Mouse (Mus musculus) forebrain, embryonic 13.5 days (tissue): ENCODE measurements around the gene Dnase2a. TPM values are rescaled to one million over a fixed set of nuclear protein-coding genes. Genes with fewer than 3 reads are reported as not detected.

Source experiments
- ATAC-seq: fragments of 200-750 bp; cut with Nextera tagmentation; 2 replicates; pipeline ENCODE4 v1.8.0; 2017
- H3K27ac ChIP-seq: fragments of 300-500 bp; sonication (generic); 2 replicates; pipeline ENCODE4 v1.5.1; 2015; ENCODE audit warnings: inconsistent platforms, mild to moderate bottlenecking, moderate library complexity
- H3K27me3 ChIP-seq: fragments of 300-500 bp; sonication (generic); 2 replicates; pipeline ENCODE4 v1.6.1; 2015; ENCODE audit warnings: mild to moderate bottlenecking, inconsistent platforms
- H3K36me3 ChIP-seq: fragments of 300-500 bp; sonication (generic); 2 replicates; pipeline ENCODE4 v1.6.1; 2015; ENCODE audit warnings: mild to moderate bottlenecking, inconsistent platforms; ENCODE audit not compliant: poor library complexity, severe bottlenecking
- H3K4me1 ChIP-seq: fragments of 300-500 bp; sonication (generic); 2 replicates; pipeline ENCODE4 v1.6.1; 2015; ENCODE audit warnings: inconsistent platforms
- H3K4me2 ChIP-seq: fragments of 300-500 bp; sonication (generic); 2 replicates; pipeline ENCODE4 v1.6.1; 2015; ENCODE audit warnings: inconsistent platforms, mild to moderate bottlenecking, moderate library complexity
- H3K4me3 ChIP-seq: fragments of 300-500 bp; sonication (generic); 2 replicates; pipeline ENCODE4 v1.5.1; 2015; ENCODE audit warnings: mild to moderate bottlenecking, inconsistent platforms
- H3K9ac ChIP-seq: fragments of 300-500 bp; sonication (generic); 2 replicates; pipeline ENCODE4 v1.6.1; 2015; ENCODE audit warnings: mild to moderate bottlenecking, inconsistent platforms
- H3K9me3 ChIP-seq: fragments of 300-500 bp; sonication (generic); replicated peaks from 2 replicates; pipeline ENCODE4 v1.6.1; 2016; ENCODE audit warnings: inconsistent platforms
- WGBS: fragments of 180-500 bp; shearing (Covaris S2); methylation state at CpG from one replicate; pipeline ENCODE4 v1.1.7; 2015; 5-methylcytosine and 5-hydroxymethylcytosine counted together
- polyA plus RNA-seq: library from polyadenylated mRNA; unstranded; fragments of >200 nt; fragmentation: Nextera tagmentation; extraction: Ambion mirVana; gene quantifications from 2 replicates; pipeline ENCODE4 v1.2.1, GENCODE M21; 2015

The Dnase2a gene
- 6.9 and 9.4 TPM in 2 replicates for polyA plus RNA-seq

DNA sequence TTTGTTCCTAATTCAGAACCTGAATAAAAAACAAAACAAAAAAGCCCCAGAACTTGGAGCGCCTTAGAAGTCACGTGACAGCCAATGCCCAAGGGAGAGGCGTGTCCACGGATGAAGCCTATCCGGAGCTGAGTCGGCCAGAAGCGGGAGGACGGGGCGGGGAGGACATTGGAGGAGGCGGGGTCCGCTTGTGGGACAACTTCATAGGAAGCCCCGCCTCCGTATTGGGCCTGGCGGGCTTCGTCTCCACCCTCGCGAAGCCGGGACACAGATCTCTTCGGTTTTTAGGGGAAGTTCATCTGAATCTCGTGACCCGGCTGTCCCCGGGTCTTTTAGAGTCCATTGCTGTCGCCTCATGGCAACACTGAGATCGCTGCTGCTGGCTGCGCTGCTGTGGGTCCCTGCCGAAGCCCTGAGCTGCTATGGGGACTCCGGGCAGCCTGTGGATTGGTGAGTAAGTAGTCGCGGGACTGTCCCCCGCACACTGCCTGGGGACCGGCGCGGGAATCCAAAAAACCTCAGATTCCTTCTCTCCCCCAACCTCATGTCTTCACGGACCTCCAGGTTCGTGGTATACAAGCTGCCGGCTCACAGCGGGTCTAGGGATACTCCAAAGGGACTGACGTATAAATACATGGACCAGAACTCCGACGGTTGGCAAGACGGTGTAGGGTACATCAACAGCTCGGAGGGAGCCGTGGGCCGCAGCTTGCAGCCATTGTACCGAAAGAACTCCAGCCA is at the start of gene Dnase2a:
Dnase2a (plus strand) TSS at position 140 of the 741 bp plus-strand sequence.
- Histone ChIP-seq H3K9ac (peak within 1 kb of the TSS; percentile 70), H3K27ac (peak within 1 kb of the TSS; percentile 44; the same call in 1 of the 2 replicates), H3K4me1 (peaks cover 24% of the 10 kb centered on the region), H3K9me3 (no peaks in the 10 kb centered on the region), H3K4me3 (peak within 1 kb of the TSS; percentile 47), H3K4me2 (peak within 1 kb of the TSS; percentile 74), H3K36me3 (peaks cover 40% of the 10 kb centered on the region), H3K27me3 (peaks cover 35% of the 10 kb centered on the region)
- WGBS: under 1% methylated on average over 45 of the region's 45 CpGs
- ATAC-seq: peak; percentile 85

DNA sequence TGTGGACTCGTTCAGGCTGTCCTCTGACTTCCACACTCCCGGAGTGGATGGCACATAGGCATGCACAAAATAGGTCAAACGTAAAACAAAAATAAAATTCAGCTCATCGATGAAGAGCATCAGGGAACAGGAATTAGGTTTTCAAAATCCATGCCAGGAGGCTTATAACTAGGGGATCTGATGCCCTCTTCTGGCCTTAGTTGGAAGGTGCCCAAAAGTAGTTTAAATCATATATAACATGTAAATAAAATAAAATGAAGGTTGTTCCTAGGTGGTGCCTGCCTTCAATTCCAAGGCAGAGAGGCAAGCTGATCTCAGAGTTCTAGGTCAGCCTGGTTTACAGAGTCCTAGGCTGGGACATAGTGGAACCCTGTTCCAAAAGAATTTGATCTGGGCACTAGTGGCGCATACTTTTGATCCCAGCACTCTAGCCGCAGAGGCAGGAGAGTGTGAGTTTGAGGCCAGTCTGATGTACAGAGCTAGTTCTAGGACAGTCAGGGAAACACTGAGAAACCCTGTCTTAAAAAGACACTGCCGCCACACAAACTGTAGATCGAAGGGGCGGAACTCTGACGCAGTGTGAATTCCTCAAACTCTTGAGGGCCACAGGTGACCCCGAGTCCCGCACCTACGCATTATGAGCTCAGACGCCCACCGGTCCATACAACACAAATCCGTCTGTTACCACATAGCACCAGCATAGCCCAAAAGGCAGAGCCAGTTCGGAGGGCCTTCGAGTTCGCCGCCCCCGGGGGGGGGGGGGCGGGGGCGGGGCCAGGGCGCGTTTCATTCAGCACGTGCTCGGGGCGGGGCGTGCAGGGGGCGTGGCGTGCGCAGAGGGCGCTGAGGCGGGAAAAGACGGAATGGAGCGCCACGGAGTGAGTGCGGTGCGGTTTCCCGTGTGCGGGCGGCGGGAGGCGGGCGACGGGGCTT is 36.7 kb upstream of the Dnase2a start, which contains the start of gene Syce2:
Syce2 (plus strand) TSS at position 736 of the 933 bp plus-strand sequence.
- peaks cover 38% of the 10 kb centered on the region for H3K36me3 ChIP-seq
- 0 out of 2 replicates have a peak, but pooled peaks cover 6% of the 10 kb centered on the region for H3K27me3 ChIP-seq
- H3K4me1 ChIP-seq: peaks cover 21% of the 10 kb centered on the region
- peak within 1 kb of the TSS; percentile 82 for H3K4me2 ChIP-seq
- WGBS: 16% methylated on average over 45 of the region's 46 CpGs
- H3K9ac ChIP-seq: peak within 1 kb of the TSS; percentile 65
- H3K9me3 ChIP-seq: no peaks in the 10 kb centered on the region
- ATAC-seq: peak; percentile 73
- H3K4me3 ChIP-seq: peak within 1 kb of the TSS; percentile 45
- H3K27ac ChIP-seq: no peak within 1 kb of the TSS

GRCm38 (mm10) chr8:84872309-84872965 is 35.9 kb upstream of the Dnase2a start:
- Histone ChIP-seq H3K36me3 (peaks cover 30% of the 10 kb centered on the region), H3K27ac (no peak overlapping the region), H3K4me3 (peak overlapping the region; percentile 45), H3K27me3 (0 out of 2 replicates have a peak, but pooled peaks cover 6% of the 10 kb centered on the region), H3K4me1 (peaks cover 28% of the 10 kb centered on the region), H3K9ac (peak overlapping the region; percentile 65), H3K4me2 (peak overlapping the region; percentile 82), H3K9me3 (no peaks in the 10 kb centered on the region)
- 3% methylated on average over 54 of the region's 54 CpGs for WGBS
- ATAC-seq: peak; percentile 66

DNA sequence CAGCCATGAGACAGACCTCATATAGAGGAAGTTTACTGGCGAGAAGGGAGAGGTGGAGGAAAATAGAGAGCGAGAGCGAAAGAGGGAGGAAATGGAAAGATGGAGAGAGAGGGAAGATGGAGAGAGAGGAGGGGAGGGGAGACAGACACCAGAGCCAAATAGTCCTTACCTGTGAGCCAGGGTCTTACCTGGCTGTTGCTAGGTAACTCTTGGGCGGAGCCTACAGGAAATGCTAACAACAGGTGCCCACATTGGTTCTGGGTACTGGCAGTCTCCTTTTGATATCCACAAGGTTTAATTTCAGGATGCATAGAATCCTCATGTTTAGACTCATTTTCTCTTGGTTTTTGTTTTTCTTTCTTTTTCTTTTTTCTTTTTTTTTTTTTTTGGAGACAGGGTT is 35.3 kb upstream of the Dnase2a start:
- Histone ChIP-seq H3K4me3 (peak overlapping the region; percentile 45), H3K4me2 (peak overlapping the region; percentile 82), H3K4me1 (peaks cover 33% of the 10 kb centered on the region), H3K27ac (no peak overlapping the region), H3K9me3 (no peaks in the 10 kb centered on the region), H3K9ac (no peak overlapping the region), H3K36me3 (peaks cover 24% of the 10 kb centered on the region), H3K27me3 (0 out of 2 replicates have a peak, but pooled peaks cover 6% of the 10 kb centered on the region)
- ATAC-seq: no peak
- 67% methylated on average over 4 of the region's 4 CpGs for WGBS

GRCm38 (mm10) chr8:84874339-84874738 is 34.0 kb upstream of the Dnase2a start:
- Histone ChIP-seq H3K4me2 (no peak overlapping the region), H3K27me3 (0 out of 2 replicates have a peak, but pooled peaks cover 6% of the 10 kb centered on the region), H3K9me3 (no peaks in the 10 kb centered on the region), H3K27ac (no peak overlapping the region), H3K4me3 (no peak overlapping the region), H3K4me1 (peaks cover 33% of the 10 kb centered on the region), H3K9ac (no peak overlapping the region), H3K36me3 (peaks cover 11% of the 10 kb centered on the region)
- 87% methylated on average over 3 of the region's 3 CpGs for WGBS
- ATAC-seq: no peak

DNA sequence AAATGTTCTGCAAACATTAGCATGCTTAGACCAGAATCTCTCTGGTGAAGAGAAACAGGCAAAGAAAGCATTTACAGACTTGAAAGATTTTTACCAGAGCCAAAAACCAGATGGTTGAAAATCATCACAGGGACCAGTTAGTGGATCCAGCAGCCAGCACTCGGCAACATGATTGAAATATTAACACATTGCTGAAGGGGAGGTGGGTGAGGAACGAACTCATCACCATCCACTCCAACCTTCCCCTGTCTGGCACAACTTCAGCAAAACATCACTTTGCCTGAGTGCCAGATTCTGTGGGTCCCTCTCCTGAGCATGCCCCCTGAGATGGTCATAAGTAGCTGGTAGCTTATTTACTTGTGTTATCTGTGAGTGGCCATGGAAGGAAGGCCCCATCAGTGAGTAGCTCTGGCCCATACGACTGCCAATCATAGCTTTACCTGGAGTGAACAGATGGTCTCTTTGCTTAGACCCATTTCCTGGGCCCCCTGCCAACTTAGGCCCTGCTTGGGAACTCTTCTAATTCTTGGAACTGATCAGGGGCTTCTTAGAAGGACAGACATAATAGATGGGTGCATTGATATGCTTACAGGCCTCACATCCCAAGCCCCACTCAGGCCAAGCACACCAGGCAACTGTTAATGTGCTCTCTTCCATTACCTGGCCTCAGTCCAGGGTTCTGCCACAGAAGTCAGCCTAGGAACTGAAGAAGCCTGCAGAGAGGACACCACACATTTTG is 30.9 kb upstream of the Dnase2a start:
- Histone ChIP-seq H3K36me3 (no peaks in the 10 kb centered on the region), H3K9ac (no peak overlapping the region), H3K27ac (peak overlapping the region; percentile 63), H3K9me3 (no peaks in the 10 kb centered on the region), H3K27me3 (0 out of 2 replicates have a peak, but pooled peaks cover 4% of the 10 kb centered on the region), H3K4me3 (no peak overlapping the region), H3K4me2 (no peak overlapping the region), H3K4me1 (peaks cover 25% of the 10 kb centered on the region)
- 59% methylated on average over 3 of the region's 3 CpGs for WGBS
- peak; percentile 57; the same call in 1 of the 2 replicates for ATAC-seq

DNA sequence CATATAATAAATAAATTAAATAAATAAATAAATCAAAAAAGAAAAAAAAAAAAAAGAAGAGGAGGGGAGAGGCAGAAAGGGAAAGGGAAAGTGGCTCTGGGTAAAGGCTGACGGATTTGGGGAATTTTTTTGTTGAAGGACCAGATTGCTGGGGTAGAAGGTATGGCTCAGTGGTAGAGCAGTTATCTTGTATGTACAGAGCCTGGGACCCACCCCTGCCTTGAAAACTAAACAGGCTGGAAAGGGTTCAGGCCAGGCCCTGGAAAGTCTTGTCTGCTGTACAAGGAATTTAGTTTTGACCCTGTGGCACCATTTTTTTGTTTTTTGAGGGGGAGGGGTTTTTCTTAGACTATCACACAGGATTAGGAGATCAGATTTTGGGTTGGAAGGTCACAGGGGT is 29.4 kb upstream of the Dnase2a start:
- Histone ChIP-seq H3K36me3 (no peaks in the 10 kb centered on the region), H3K4me3 (no peak overlapping the region), H3K4me1 (peaks cover 15% of the 10 kb centered on the region), H3K27me3 (no peaks in the 10 kb centered on the region), H3K27ac (no peak overlapping the region), H3K9me3 (no peaks in the 10 kb centered on the region), H3K9ac (no peak overlapping the region), H3K4me2 (no peak overlapping the region)
- ATAC-seq: no peak
- 69% methylated on average over 1 of the region's 1 CpGs for WGBS

GRCm38 (mm10) chr8:84884728-84885127 is 23.6 kb upstream of the Dnase2a start:
- H3K4me3 ChIP-seq: no peak overlapping the region
- no peak overlapping the region for H3K9ac ChIP-seq
- no peak for ATAC-seq
- H3K9me3 ChIP-seq: no peaks in the 10 kb centered on the region
- H3K4me2 ChIP-seq: no peak overlapping the region
- H3K27ac ChIP-seq: no peak overlapping the region
- H3K36me3 ChIP-seq: peaks cover 43% of the 10 kb centered on the region
- H3K4me1 ChIP-seq: no peaks in the 10 kb centered on the region
- no peaks in the 10 kb centered on the region for H3K27me3 ChIP-seq
- 89% methylated on average over 4 of the region's 4 CpGs for WGBS

GRCm38 (mm10) chr8:84888280-84888679 is 20.1 kb upstream of the Dnase2a start:
- Histone ChIP-seq H3K9ac (no peak overlapping the region), H3K27ac (no peak overlapping the region), H3K36me3 (peaks cover 60% of the 10 kb centered on the region), H3K4me2 (no peak overlapping the region), H3K9me3 (no peaks in the 10 kb centered on the region), H3K27me3 (no peaks in the 10 kb centered on the region), H3K4me3 (no peak overlapping the region), H3K4me1 (peaks cover 11% of the 10 kb centered on the region)
- WGBS: 95% methylated on average over 3 of the region's 3 CpGs
- no peak for ATAC-seq

DNA sequence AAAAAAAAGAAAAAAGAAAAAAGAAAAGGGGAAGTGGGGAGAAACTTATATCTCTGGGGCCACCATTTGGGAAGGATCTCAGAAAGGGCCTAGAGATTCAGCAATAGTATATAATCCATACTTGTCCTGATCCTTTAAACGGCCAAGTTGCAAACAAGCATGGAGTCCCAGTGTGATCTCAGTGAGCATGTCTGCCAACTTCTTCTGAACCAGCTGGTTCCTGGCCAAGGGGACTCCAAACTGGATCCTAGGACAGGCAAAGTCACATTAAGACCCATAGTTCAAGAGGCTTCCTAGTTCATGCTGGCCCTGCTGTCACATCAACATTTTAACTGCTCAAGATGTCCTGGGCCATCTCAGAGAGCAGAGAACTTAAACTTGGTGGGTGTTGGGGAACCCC is 19.2 kb upstream of the Dnase2a start:
- Histone ChIP-seq H3K4me3 (no peak overlapping the region), H3K27ac (no peak overlapping the region), H3K36me3 (peaks cover 60% of the 10 kb centered on the region), H3K9ac (no peak overlapping the region), H3K9me3 (no peaks in the 10 kb centered on the region), H3K4me2 (no peak overlapping the region), H3K27me3 (no peaks in the 10 kb centered on the region), H3K4me1 (peaks cover 15% of the 10 kb centered on the region)
- WGBS: 89% methylated on average over 1 of the region's 1 CpGs
- no peak for ATAC-seq
